Mouse (Mus musculus) forelimb bud, embryonic 11.5 days (tissue): ENCODE measurements around the gene Hhip.
"Not testable (repeated sequence)": the region's sequence is repeated elsewhere in the genome, so short reads cannot be mapped to it uniquely, and the experiment has no call there.

Experiments
- DNase-seq: peaks from one replicate; pipeline ENCODE4 v3.0.0-alpha.2; 2012; ENCODE audit warnings: low read depth, low spot score

Gene Hhip

GRCm38 (mm10) chr8:79992121-79992848, 65.5 kb downstream of the Hhip start:
- DNase-seq: no peak

GRCm38 (mm10) chr8:79991420-79991819, 66.4 kb downstream of the Hhip start:
- not testable (repeated sequence) for DNase-seq

DNA sequence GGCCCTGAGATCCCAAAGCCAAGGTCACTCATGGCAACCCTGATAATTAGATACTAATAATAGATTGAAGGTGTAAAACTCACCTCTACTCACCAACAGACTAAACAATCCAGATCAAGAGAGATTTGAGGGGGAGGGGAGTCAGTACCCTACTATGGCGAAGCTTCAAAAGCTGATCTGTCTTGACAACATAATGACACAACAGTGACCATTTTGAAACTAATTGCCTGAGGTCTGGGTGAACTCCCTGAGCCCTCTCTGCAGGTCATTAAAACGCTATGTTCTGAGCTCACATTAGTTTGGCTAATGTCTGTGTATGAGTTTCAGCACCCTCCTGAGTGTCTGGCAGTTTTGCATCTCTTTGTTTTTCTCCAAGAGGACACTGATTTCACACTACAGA, 72.9 kb downstream of the Hhip start:
- no peak for DNase-seq

DNA sequence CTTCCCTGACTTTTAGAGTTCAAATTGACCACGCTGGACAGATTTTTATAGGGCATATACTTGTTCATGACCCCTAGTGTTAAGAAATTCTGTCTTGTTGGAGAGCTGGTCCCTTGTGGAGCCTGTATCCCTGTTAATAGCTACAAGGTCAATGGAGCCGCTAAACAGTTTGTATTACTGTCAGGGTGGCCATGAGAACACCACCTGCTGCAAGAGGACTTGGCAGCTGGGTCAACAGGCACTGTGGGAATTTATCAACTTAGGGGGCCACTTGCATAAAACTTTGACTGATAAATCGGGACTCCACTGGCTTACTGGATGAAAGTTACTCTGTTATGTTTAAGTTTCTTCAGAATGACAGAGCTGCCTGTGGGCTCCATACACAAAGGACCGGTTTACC, 75.7 kb downstream of the Hhip start:
- DNase-seq: no peak

DNA sequence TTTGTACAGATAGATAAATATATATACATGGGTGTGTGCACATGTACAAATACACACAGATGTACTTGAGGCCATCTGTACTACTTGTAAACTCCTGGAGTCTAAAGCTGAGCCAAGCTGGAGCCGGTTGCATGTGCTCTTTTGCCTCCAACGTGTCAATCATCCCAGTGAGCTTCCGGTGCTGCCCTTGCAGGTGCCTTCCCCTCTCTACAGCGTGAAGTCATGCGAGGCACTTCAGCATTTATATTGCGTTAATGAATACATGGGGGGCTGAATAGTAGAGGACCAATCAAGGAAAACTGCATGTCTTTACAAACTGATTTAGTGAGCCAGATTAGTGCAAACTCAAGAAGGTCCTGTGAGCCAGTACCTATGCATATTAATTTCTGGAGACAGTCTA, 91.6 kb downstream of the Hhip start:
- DNase-seq: no peak

DNA sequence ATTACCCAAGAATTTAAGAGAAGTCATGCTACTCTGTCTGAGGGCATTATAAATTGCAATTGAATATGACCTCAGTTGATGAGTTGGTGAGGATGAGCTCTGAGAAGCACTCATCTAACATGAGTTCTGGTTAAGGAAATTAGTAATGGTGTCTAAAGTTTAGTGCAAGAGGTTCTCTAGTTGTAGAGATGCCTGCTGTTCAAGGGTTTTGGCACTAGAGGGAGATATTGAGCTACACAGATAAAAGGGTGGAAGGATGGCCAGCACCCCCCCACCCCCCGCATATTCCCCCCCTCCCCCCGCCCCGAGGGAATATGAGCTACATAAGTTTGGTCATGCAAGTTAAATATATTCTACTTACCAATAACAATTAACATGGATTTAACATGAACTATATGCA, 104.9 kb downstream of the Hhip start:
- DNase-seq: peak; percentile 20

DNA sequence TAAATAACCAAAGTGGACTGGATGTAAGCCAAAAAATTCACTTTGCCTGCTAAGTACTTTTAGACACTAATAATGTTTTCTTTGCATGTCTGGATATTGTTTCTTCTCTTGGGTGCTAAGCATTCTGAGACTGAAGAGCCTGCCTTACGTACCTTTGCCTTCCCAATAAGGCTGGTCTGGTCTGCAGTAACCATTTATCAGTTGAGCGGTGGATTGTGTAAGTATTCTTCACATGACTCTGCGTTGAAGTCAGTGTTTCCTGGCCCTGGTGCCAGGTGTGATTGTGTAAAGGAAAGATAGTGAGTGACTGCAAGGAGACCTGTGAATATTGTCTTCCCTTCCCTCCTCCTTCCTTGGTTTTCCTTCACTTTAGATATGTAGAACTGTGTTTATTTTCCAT, 107.4 kb downstream of the Hhip start:
- no peak for DNase-seq

DNA sequence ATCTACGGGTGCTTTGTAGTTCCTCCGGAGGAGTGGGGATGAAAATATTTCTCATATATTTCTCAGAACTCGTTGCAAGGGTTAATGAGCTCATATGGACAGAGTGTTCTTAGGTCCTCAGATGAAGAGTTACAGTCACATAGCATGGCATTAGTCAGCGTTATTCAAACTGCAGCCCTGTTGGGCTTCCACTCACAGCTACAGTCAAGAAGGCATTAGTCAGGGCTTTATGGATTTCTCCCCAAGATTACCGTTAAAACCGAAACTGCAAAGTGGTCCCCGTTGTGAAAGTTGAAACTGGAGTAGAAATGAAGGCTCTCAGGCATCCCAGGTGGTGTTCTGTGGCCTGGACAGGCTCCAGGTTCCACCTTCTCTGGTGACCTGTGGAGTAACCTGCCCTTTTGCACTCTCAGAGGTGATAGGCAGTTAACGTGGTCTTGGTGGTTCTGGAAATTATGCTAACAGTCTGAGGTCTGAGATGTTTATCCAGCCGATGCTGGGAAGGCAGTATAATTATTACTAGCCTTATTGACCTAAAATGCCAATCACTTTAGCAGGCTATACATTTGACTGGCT, 112.2 kb downstream of the Hhip start:
- DNase-seq: peak; percentile 40

DNA sequence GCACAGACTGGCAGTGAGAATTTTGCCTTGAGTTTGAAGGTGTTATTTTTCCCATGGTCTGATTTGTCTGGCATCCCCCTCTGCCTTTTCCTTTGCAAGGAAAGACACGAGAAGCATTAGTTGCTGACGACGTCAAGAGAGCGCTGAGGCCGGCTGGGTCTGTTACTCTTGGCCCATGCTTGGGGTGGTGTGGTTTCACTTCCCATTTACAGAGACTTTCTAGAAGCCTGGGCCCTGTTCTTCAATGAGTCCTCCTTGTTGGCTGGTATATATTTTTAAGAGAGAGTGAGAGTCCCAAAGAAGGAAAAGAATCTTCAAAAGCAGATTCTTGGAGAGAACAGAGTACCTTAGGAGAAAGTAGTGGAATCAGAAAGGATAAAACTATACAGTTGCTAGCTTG, 116.7 kb downstream of the Hhip start:
- no peak for DNase-seq

- DNase-seq: no peak
Measured at GRCm38 (mm10) chr8:79936856-79937445, 120.9 kb downstream of the Hhip start.

- no peak for DNase-seq
Measured at GRCm38 (mm10) chr8:79935793-79936192, 122.0 kb downstream of the Hhip start.

GRCm38 (mm10) chr8:79929202-79929601, 128.6 kb downstream of the Hhip start:
- no peak for DNase-seq

DNA sequence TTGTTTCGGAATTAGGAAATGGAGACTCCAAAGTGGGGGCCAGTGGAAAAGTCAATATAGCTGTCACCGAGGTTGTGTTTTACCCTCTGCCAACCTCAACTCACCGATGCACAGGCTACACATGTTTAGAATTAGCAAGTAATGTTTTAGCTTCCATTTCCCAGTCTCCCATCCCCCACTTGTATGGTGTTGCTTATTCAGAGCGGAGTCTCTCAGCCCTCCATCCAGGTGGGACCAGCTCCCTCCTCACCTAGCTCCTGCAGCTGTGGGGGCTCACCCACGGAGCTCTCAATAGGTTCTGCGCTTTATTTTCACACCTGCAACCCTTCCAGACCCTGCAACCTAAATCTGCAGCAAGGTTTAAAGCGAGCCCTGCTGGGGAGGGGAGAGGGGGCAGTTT, 140.6 kb downstream of the Hhip start:
- peak; percentile 79 for DNase-seq
